Mouse (Mus musculus) thymus, postnatal 36 days (tissue): Measurements from ENCODE around the gene Carmil2.

ENCODE experiments used
- DNase-seq, 2 experiments: peaks; one replicate each; pipeline ENCODE4 v3.0.0; 2022; ENCODE audit warnings: mixed read lengths in 2 of 2

Carmil2 gene

DNA sequence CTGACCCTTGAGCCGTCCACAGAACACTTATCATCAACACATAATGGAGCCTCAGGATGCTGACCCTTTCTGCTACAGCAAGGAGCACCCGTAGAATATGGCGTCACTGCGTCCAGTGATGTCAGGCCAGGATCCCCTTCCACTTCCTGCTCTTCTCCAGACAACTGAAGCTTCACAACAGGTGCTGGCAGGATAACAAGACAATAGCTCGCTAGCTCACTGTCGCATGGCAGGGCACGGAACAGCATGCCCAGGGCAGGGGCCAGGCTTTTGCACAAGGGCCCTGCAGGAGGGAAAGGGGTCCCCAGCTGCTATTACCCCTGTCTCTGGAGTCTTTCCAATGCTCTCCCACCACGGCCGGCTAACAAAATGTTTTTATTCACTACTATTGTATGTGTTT, 36.8 kb downstream of the Carmil2 start:
- no peak for DNase-seq

DNA sequence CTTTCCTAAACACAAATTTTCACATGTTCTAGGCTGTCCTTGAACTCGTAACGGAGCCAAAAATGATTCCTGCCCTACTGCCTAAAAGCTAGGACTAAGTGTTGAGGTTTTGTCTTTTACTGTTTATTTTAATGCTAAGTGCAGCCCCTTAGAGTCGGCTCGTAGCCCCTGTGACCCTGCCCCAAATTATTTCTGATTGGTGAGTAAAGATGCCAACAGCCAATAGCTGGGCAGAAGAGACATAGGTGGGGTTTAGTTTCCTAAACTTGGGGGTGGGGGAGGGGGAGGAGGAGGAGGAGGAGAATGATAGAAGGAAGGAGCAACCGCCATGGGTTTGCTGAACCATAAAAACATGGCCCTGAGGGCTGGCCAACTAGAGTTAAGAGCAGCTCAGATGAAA, 39.7 kb downstream of the Carmil2 start:
- no peak for DNase-seq

DNA sequence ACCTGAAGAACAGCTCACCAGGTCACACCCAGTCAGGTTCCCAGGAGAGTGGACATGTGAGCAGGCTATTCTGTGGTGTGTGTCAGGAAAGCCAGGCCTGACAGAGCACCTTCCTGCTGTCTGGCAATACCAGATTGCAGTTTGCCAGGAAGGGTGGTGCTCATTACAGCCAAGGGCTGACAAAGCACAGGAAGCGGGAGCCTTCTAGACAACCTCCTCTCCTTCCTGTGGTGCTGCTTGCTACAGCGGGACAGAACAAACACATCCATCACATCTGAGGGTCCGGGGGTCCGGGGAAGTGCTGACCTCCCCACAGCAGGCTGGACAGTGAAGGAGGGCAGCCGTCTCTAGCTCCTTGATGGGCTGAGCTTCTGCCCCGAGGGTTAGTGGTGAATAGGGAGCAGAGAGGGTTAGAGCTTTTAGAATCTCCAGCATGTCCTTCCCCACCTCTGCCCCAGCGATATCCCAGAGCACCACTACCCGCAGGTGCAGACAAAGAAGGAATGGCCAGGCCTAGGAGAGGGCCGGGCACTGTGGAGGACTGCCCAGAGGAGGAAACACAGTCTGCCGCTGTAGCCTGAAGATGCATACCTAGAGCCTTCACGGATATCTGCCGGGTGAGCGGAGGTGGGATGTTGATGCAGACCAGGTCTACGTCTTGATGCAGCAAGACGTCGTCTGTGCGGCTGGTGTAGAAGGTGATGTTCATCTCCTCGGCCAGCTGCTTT, 41.5 kb downstream of the Carmil2 start:
- DNase-seq = peak in 1 of 2 experiments; percentile 43

DNA sequence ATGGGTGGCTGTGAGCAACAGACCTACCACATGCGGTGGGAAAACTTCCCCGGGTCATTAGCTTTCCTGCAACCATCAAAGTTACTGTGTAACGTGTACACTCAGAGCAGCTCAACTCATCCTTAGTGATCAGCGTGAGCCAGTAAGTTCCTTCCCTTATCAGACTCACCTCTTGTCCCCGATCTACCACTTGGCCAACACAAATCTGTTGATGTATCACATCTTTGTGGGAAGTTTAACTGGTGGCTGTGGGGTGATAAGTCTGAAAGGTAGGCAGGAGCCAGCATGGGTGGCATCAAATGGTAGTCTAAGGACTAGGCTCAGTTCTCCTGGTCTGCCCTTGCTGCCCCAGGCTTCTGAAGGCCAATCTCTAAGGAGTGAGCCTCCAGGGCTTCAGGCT, 46.1 kb downstream of the Carmil2 start:
- no peak for DNase-seq

DNA sequence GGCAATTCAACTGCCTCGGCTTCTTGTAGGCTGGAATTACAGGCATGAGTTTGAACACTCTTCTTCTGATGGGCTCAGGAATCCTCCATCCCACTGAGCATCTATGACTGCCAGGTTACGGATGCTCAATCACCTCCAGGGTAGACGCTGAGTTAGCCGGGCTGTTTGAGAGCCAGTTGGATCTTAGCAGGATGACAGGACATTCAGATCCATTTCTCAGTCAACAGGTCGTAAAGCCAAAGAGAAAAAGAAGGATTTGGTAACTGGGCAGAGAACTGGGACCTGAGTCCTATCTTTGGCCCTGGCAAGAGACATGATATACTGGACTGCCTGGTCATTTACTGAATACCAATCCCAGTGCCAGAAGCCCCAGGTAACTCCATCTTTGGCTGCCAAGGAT, 53.1 kb downstream of the Carmil2 start:
- no peak for DNase-seq

DNA sequence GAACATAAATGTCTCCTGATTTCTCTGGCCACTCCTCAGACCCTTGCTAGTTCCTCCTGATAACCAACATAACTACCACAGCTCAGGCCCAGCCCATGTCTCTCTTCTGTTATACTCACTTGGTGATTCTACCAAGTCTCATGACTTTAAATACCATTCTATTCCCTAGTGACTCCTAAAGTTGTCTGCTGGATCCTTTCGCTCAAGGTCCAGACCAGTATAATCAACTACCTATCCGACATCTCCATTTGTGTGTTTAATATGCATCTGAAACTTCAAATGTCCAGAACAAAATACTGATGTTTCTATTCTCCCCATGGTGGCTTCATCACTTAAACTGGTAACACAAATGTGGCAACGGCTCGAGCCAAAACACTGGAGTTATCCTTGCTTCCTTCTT, 57.2 kb downstream of the Carmil2 start:
- no peak for DNase-seq
